Mouse (Mus musculus): Measurements from ENCODE around the gene Pnlip. TPM values are rescaled to one million over a fixed set of nuclear protein-coding genes. Genes with fewer than 3 reads are reported as not detected.

Pnlip gene
- total RNA-seq (2012; rRNA removed) (0.08 TPM in 1 of 2 replicates, not detected in the other), total RNA-seq (2014; rRNA removed) (0.30 TPM in 1 of 2 replicates, not detected in the other), polyA plus RNA-seq (2012; ENCODE audit: insufficient read length, low read depth) (not detected in 2 replicates)

- Histone ChIP-seq H3K79me2 (replicated peaks; ENCODE audit: control insufficient read depth, extremely low read depth, insufficient read depth, poor library complexity, severe bottlenecking) (no peaks in the 10 kb centered on the region), H3K27me3 (replicated peaks) (no peaks in the 10 kb centered on the region), H3K4me2 (ENCODE audit: insufficient read depth, low read depth, poor library complexity, severe bottlenecking) (no peak within 1 kb of the TSS), H3K4me1 (ENCODE audit: control insufficient read depth in 1 of 2, insufficient read depth in 2 of 2) (peaks cover 3 to 18% of the 10 kb centered on the region in 2 experiments), H3K27ac (ENCODE audit: insufficient read depth, low read depth) (no peak within 1 kb of the TSS), H3K4me3 (replicated peaks in 1 of 3; ENCODE audit: low read depth in 2 of 3, low read length in 2 of 3, poor library complexity in 1 of 3) (no peak within 1 kb of the TSS), H3K36me3 (replicated peaks in 1 of 2; ENCODE audit: control insufficient read depth in 1 of 2, insufficient read depth in 1 of 2, low read length in 1 of 2) (no peaks in the 10 kb centered on the region), H3K9me3 (replicated peaks; ENCODE audit: low read length) (no peaks in the 10 kb centered on the region), H3K9ac (ENCODE audit: insufficient read depth, low read depth) (no peak within 1 kb of the TSS)
- TF ChIP-seq MAFK (IDR thresholded peaks at IDR 0.05; ENCODE audit: insufficient replicate concordance, low read length) (no peak), ZC3H11A (IDR thresholded peaks at IDR 0.05; ENCODE audit: low read depth, low read length) (no peak), SMC3 (IDR thresholded peaks at IDR 0.05; ENCODE audit: low read depth, low read length) (no peak), NELFE (IDR thresholded peaks at IDR 0.05; ENCODE audit: low read depth, low read length) (no peak), E2F4 (IDR thresholded peaks at IDR 0.05; ENCODE audit: insufficient replicate concordance, low read depth, low read length) (no peak), MAZ (IDR thresholded peaks at IDR 0.05; ENCODE audit: low read depth, low read length) (no peak), SIN3A (IDR thresholded peaks at IDR 0.05; ENCODE audit: low read length) (no peak), MEF2A (IDR thresholded peaks at IDR 0.05; ENCODE audit: borderline replicate concordance, low read depth, low read length) (no peak), POLR2AphosphoS2 (IDR thresholded peaks at IDR 0.05; ENCODE audit: low read depth, low read length) (no peak), ETS1 (conservative IDR thresholded peaks at IDR 0.05; ENCODE audit: low read depth, low read length) (no peak), RAD21 (IDR thresholded peaks at IDR 0.05; ENCODE audit: low read depth, low read length) (no peak), BHLHE40 (IDR thresholded peaks at IDR 0.05; ENCODE audit: low read depth, low read length) (no peak), IRF4 (IDR thresholded peaks at IDR 0.05; ENCODE audit: low read depth, low read length) (no peak), JUND (conservative IDR thresholded peaks at IDR 0.05; ENCODE audit: low read depth, low read length) (no peak), TCF12 (IDR thresholded peaks at IDR 0.05; ENCODE audit: low read depth, low read length) (no peak), UBTF (IDR thresholded peaks at IDR 0.05; ENCODE audit: low read depth, low read length) (no peak), ZMIZ1 (IDR thresholded peaks at IDR 0.05; ENCODE audit: low read depth, low read length) (no peak)
- DNase-seq (ENCODE audit: extremely low read depth) = no peak
- in situ Hi-C loops (cut with MboI; ENCODE audit: low pct_ligation_motif_present, low pct_unique_long_range_greater_than_20kb, low sequenced_read_pairs) = no loop called here
- dilution Hi-C loops (cut with MboI; ENCODE audit: extremely low pct_ligation_motif_present, extremely low pct_unique_long_range_greater_than_20kb, low sequenced_read_pairs) = no loop called here
Observed at GRCm38 (mm10) chr19:58652198-58652597, at the start of gene Pnlip. Gene Pnlip, plus strand, starts transcription at chr19:58652498.

DNA sequence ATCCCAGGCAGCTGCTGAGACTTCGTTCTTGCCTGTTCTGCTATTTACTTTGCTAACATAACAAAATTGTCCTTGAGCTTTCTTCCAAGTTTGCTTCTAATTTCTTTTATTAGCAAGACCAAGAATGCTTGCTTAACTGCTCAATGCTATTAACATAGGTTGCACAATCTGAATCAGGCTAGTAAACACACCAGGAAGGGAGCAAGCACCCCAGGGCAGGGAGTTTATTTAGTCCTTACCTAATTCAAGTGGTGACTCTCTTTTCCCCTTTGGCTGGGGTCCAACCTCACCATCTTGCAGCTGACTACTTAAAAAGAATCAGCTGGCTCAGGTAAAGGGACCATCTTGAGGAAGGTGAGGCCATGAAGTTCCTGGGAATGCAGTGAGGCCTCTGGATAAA, 42.6 kb upstream of the Pnlip start:
- Histone ChIP-seq H3K27me3 (replicated peaks) (no peaks in the 10 kb centered on the region), H3K4me2 (ENCODE audit: insufficient read depth, low read depth, poor library complexity, severe bottlenecking) (no peak overlapping the region), H3K27ac (ENCODE audit: insufficient read depth, low read depth) (no peak overlapping the region), H3K79me2 (replicated peaks; ENCODE audit: control insufficient read depth, extremely low read depth, insufficient read depth, poor library complexity, severe bottlenecking) (no peaks in the 10 kb centered on the region), H3K9me3 (replicated peaks; ENCODE audit: low read length) (no peaks in the 10 kb centered on the region), H3K4me1 (ENCODE audit: control insufficient read depth in 1 of 2, insufficient read depth in 2 of 2) (no peaks in the 10 kb centered on the region), H3K36me3 (replicated peaks in 1 of 2; ENCODE audit: control insufficient read depth in 1 of 2, insufficient read depth in 1 of 2, low read length in 1 of 2) (no peaks in the 10 kb centered on the region), H3K4me3 (replicated peaks in 1 of 3; ENCODE audit: low read depth in 2 of 3, low read length in 2 of 3, poor library complexity in 1 of 3) (no peak overlapping the region), H3K9ac (ENCODE audit: insufficient read depth, low read depth) (no peak overlapping the region)
- no peak for DNase-seq (ENCODE audit: extremely low read depth)
- dilution Hi-C loops (cut with MboI; ENCODE audit: extremely low pct_ligation_motif_present, extremely low pct_unique_long_range_greater_than_20kb, low sequenced_read_pairs) (no loop called here), in situ Hi-C loops (cut with MboI; ENCODE audit: low pct_ligation_motif_present, low pct_unique_long_range_greater_than_20kb, low sequenced_read_pairs) (no loop called here)
- no peak for TF ChIP-seq TBP (conservative IDR thresholded peaks at IDR 0.05; ENCODE audit: low read depth, low read length)

All from CH12.LX (cell line).